Mouse (Mus musculus) gastrocnemius, postnatal 25 days (tissue): ENCODE measurements around the gene Fam213b. TPM values are rescaled to one million over a fixed set of nuclear protein-coding genes. Genes with fewer than 3 reads are reported as not detected.

Experiments used
- DNase-seq: peaks from one replicate; pipeline ENCODE4 v3.0.0; 2022
- total RNA-seq, 2 experiments: library from RNA; stranded (reverse); gene quantifications; 1 replicate in 1 of 2; 2 replicates in 1 of 2; pipeline ENCODE4 v1.2.3; 2021

The Fam213b gene
- total RNA-seq, 2 experiments from 2014 or later: 81.5 to 81.6 TPM

GRCm38 (mm10) chr4:154925413-154925812 is 26.5 kb upstream of the Fam213b start:
- no peak for DNase-seq

GRCm38 (mm10) chr4:154922931-154923330 is 24.0 kb upstream of the Fam213b start:
- DNase-seq: no peak

- DNase-seq: peak; percentile 51
Observed at GRCm38 (mm10) chr4:154922291-154922690, 23.4 kb upstream of the Fam213b start.

- no peak for DNase-seq
Observed at GRCm38 (mm10) chr4:154916662-154917061, 17.7 kb upstream of the Fam213b start.

GRCm38 (mm10) chr4:154915286-154915685 is 16.4 kb upstream of the Fam213b start:
- DNase-seq: no peak

GRCm38 (mm10) chr4:154914707-154915106 is 15.8 kb upstream of the Fam213b start:
- no peak for DNase-seq

GRCm38 (mm10) chr4:154914252-154914651 is 15.3 kb upstream of the Fam213b start:
- DNase-seq: no peak

- DNase-seq: no peak
Observed at GRCm38 (mm10) chr4:154913845-154914244, 14.9 kb upstream of the Fam213b start.

- no peak for DNase-seq
Observed at GRCm38 (mm10) chr4:154911644-154912043, 12.7 kb upstream of the Fam213b start.

GRCm38 (mm10) chr4:154910606-154911522 is 11.9 kb upstream of the Fam213b start:
- DNase-seq: no peak

- DNase-seq: no peak
Observed at GRCm38 (mm10) chr4:154908490-154908889, 9.6 kb upstream of the Fam213b start.

- DNase-seq: no peak
Observed at GRCm38 (mm10) chr4:154907833-154908232, 8.9 kb upstream of the Fam213b start.

- peak; percentile 67 for DNase-seq
Observed at GRCm38 (mm10) chr4:154904185-154905071, 5.5 kb upstream of the Fam213b start.

- no peak for DNase-seq
Observed at GRCm38 (mm10) chr4:154902371-154902770, 3.4 kb upstream of the Fam213b start.

- DNase-seq: peak; percentile 74
Observed at GRCm38 (mm10) chr4:154897676-154898465, 1.1 kb downstream of the Fam213b start.

- no peak for DNase-seq
Observed at GRCm38 (mm10) chr4:154895549-154895948, 3.4 kb downstream of the Fam213b start.

GRCm38 (mm10) chr4:154890887-154891286 is 8.0 kb downstream of the Fam213b start:
- no peak for DNase-seq

GRCm38 (mm10) chr4:154887593-154888250 is 11.2 kb downstream of the Fam213b start:
- DNase-seq: no peak

GRCm38 (mm10) chr4:154886876-154887592 is 11.9 kb downstream of the Fam213b start:
- DNase-seq: no peak

- DNase-seq: no peak
Observed at GRCm38 (mm10) chr4:154885416-154885815, 13.5 kb downstream of the Fam213b start.
